Mouse (Mus musculus): ENCODE measurements at regions not wholly inside any gene's neighbourhood (a gene's known extent, or its start where the extent isn't known, plus 50 kb on each side); places are given as distances from the start of the nearest gene placed in this dataset.

- Histone ChIP-seq H3K4me3 (no peak overlapping the region), H3K36me3 (replicated peaks) (no peaks in the 10 kb centered on the region), H3K27ac (no peak overlapping the region), H3K4me1 (no peaks in the 10 kb centered on the region), H3K9me3 (no peaks in the 10 kb centered on the region), H3K4me2 (no peak overlapping the region), H3K27me3 (replicated peaks) (no peaks in the 10 kb centered on the region), H3K9ac (no peak overlapping the region)
- ATAC-seq (replicated peaks): no peak
Measured at GRCm38 (mm10) chr3:80631391-80631790, 171.2 kb downstream of the Gria2 start.

GRCm38 (mm10) chr3:80610414-80610813 lies 192.2 kb downstream of the Gria2 start:
- Histone ChIP-seq H3K9ac (no peak overlapping the region), H3K4me3 (no peak overlapping the region), H3K4me1 (no peaks in the 10 kb centered on the region), H3K4me2 (no peak overlapping the region), H3K27ac (no peak overlapping the region), H3K9me3 (no peaks in the 10 kb centered on the region), H3K36me3 (replicated peaks) (no peaks in the 10 kb centered on the region), H3K27me3 (replicated peaks) (no peaks in the 10 kb centered on the region)
- 56% methylated on average over 2 of the region's 2 CpGs for WGBS
- no peak for ATAC-seq (replicated peaks)

GRCm38 (mm10) chr3:80608467-80608866 lies 194.2 kb downstream of the Gria2 start:
- Histone ChIP-seq H3K9ac (no peak overlapping the region), H3K27me3 (replicated peaks) (no peaks in the 10 kb centered on the region), H3K9me3 (no peaks in the 10 kb centered on the region), H3K4me2 (no peak overlapping the region), H3K27ac (no peak overlapping the region), H3K4me1 (no peaks in the 10 kb centered on the region), H3K36me3 (replicated peaks) (no peaks in the 10 kb centered on the region), H3K4me3 (no peak overlapping the region)
- ATAC-seq (replicated peaks): 0 out of 2 replicates have a peak, but pooled peaks have one; percentile 17
- 37% methylated on average over 4 of the region's 4 CpGs for WGBS

- Histone ChIP-seq H3K36me3 (replicated peaks) (no peaks in the 10 kb centered on the region), H3K9me3 (no peaks in the 10 kb centered on the region), H3K9ac (no peak overlapping the region), H3K27me3 (replicated peaks) (no peaks in the 10 kb centered on the region), H3K4me2 (no peak overlapping the region), H3K27ac (no peak overlapping the region), H3K4me1 (no peaks in the 10 kb centered on the region), H3K4me3 (no peak overlapping the region)
- ATAC-seq (replicated peaks): no peak
- WGBS: 18% methylated on average over 2 of the region's 2 CpGs
Measured at GRCm38 (mm10) chr3:80607809-80608208, 194.8 kb downstream of the Gria2 start.

GRCm38 (mm10) chr3:80597549-80597948 lies 205.1 kb downstream of the Gria2 start:
- no peaks in the 10 kb centered on the region for H3K4me1 ChIP-seq

GRCm38 (mm10) chr3:80567514-80567913 lies 235.1 kb downstream of the Gria2 start:
- no peaks in the 10 kb centered on the region for H3K9me3 ChIP-seq
- no peak overlapping the region for H3K4me2 ChIP-seq
- ATAC-seq (replicated peaks): no peak
- H3K4me3 ChIP-seq: no peak overlapping the region
- no peaks in the 10 kb centered on the region for H3K27me3 ChIP-seq (replicated peaks)
- 0 out of 2 replicates have a peak, but pooled peaks cover 3% of the 10 kb centered on the region for H3K4me1 ChIP-seq
- H3K9ac ChIP-seq: no peak overlapping the region
- H3K36me3 ChIP-seq (replicated peaks): no peaks in the 10 kb centered on the region
- H3K27ac ChIP-seq: no peak overlapping the region

More at GRCm38 (mm10) chr3:80597549-80597948, 205.1 kb downstream of the Gria2 start:
- Histone ChIP-seq H3K4me2 (no peak overlapping the region), H3K9ac (no peak overlapping the region), H3K36me3 (replicated peaks) (no peaks in the 10 kb centered on the region), H3K27ac (no peak overlapping the region), H3K27me3 (replicated peaks) (no peaks in the 10 kb centered on the region), H3K4me3 (no peak overlapping the region), H3K9me3 (no peaks in the 10 kb centered on the region)
- no peak for ATAC-seq (replicated peaks)

- 54% methylated on average over 3 of the region's 3 CpGs for WGBS
- ATAC-seq (replicated peaks): peak; percentile 39; the same call in 1 of the 2 replicates
- Histone ChIP-seq H3K36me3 (replicated peaks) (no peaks in the 10 kb centered on the region), H3K27me3 (replicated peaks) (no peaks in the 10 kb centered on the region), H3K4me3 (no peak overlapping the region), H3K4me1 (0 out of 2 replicates have a peak, but pooled peaks cover 3% of the 10 kb centered on the region), H3K4me2 (no peak overlapping the region), H3K27ac (no peak overlapping the region), H3K9me3 (no peaks in the 10 kb centered on the region), H3K9ac (no peak overlapping the region)
Measured at GRCm38 (mm10) chr3:80566236-80566635, 236.4 kb downstream of the Gria2 start.

GRCm38 (mm10) chr3:80546151-80546695 lies 256.4 kb downstream of the Gria2 start:
- H3K9ac ChIP-seq: no peak overlapping the region
- H3K9me3 ChIP-seq: no peaks in the 10 kb centered on the region
- no peaks in the 10 kb centered on the region for H3K4me1 ChIP-seq
- H3K4me2 ChIP-seq: no peak overlapping the region
- no peaks in the 10 kb centered on the region for H3K36me3 ChIP-seq (replicated peaks)
- H3K27me3 ChIP-seq (replicated peaks): no peaks in the 10 kb centered on the region
- ATAC-seq (replicated peaks): no peak
- H3K27ac ChIP-seq: no peak overlapping the region
- no peak overlapping the region for H3K4me3 ChIP-seq

GRCm38 (mm10) chr3:80543783-80544182 lies 258.9 kb downstream of the Gria2 start:
- Histone ChIP-seq H3K36me3 (replicated peaks) (no peaks in the 10 kb centered on the region), H3K27ac (no peak overlapping the region), H3K4me3 (no peak overlapping the region), H3K9ac (no peak overlapping the region), H3K4me2 (no peak overlapping the region), H3K27me3 (replicated peaks) (no peaks in the 10 kb centered on the region), H3K9me3 (no peaks in the 10 kb centered on the region), H3K4me1 (no peaks in the 10 kb centered on the region)
- ATAC-seq (replicated peaks): no peak
- 55% methylated on average over 1 of the region's 1 CpGs for WGBS

- 0 out of 2 replicates have a peak, but pooled peaks have one; percentile 39 for ATAC-seq (replicated peaks)
Measured at GRCm38 (mm10) chr3:80541382-80541781, 261.3 kb downstream of the Gria2 start.

GRCm38 (mm10) chr3:80533706-80534349 lies 268.8 kb downstream of the Gria2 start:
- H3K9ac ChIP-seq: no peak overlapping the region
- no peaks in the 10 kb centered on the region for H3K4me1 ChIP-seq
- WGBS: 83% methylated on average over 4 of the region's 4 CpGs
- no peak overlapping the region for H3K4me3 ChIP-seq
- no peaks in the 10 kb centered on the region for H3K9me3 ChIP-seq
- ATAC-seq (replicated peaks): no peak
- no peaks in the 10 kb centered on the region for H3K27me3 ChIP-seq (replicated peaks)
- H3K4me2 ChIP-seq: no peak overlapping the region
- no peaks in the 10 kb centered on the region for H3K36me3 ChIP-seq (replicated peaks)
- H3K27ac ChIP-seq: no peak overlapping the region

More at GRCm38 (mm10) chr3:80541382-80541781, 261.3 kb downstream of the Gria2 start:
- Histone ChIP-seq H3K4me3 (no peak overlapping the region), H3K27me3 (replicated peaks) (no peaks in the 10 kb centered on the region), H3K36me3 (replicated peaks) (no peaks in the 10 kb centered on the region), H3K9ac (no peak overlapping the region), H3K4me1 (no peaks in the 10 kb centered on the region), H3K9me3 (no peaks in the 10 kb centered on the region), H3K27ac (no peak overlapping the region), H3K4me2 (no peak overlapping the region)

GRCm38 (mm10) chr3:80514026-80514425 lies 288.6 kb downstream of the Gria2 start:
- H3K36me3 ChIP-seq (replicated peaks): no peaks in the 10 kb centered on the region
- no peaks in the 10 kb centered on the region for H3K9me3 ChIP-seq
- H3K4me2 ChIP-seq: no peak overlapping the region
- no peaks in the 10 kb centered on the region for H3K27me3 ChIP-seq (replicated peaks)
- no peaks in the 10 kb centered on the region for H3K4me1 ChIP-seq
- no peak overlapping the region for H3K4me3 ChIP-seq
- WGBS: 30% methylated on average over 1 of the region's 1 CpGs
- H3K9ac ChIP-seq: no peak overlapping the region
- no peak; the same call in 1 of the 2 replicates for ATAC-seq (replicated peaks)
- no peak overlapping the region for H3K27ac ChIP-seq

GRCm38 (mm10) chr3:80509185-80509584 lies 293.4 kb downstream of the Gria2 start:
- 71% methylated on average over 1 of the region's 1 CpGs for WGBS
- no peaks in the 10 kb centered on the region for H3K36me3 ChIP-seq (replicated peaks)
- no peaks in the 10 kb centered on the region for H3K27me3 ChIP-seq (replicated peaks)

More at GRCm38 (mm10) chr3:80509185-80509584, 293.4 kb downstream of the Gria2 start:
- no peak overlapping the region for H3K4me3 ChIP-seq
- H3K9ac ChIP-seq: no peak overlapping the region
- no peaks in the 10 kb centered on the region for H3K9me3 ChIP-seq
- no peaks in the 10 kb centered on the region for H3K4me1 ChIP-seq
- H3K4me2 ChIP-seq: no peak overlapping the region
- no peak for ATAC-seq (replicated peaks)
- no peak overlapping the region for H3K27ac ChIP-seq
